Mouse (Mus musculus): ENCODE data around the gene Thegl.
A peak's percentile ranks its signal among the peaks of the same experiment; 100 is the strongest.
"Not testable (repeated sequence)": the region's sequence is repeated elsewhere in the genome, so short reads cannot be mapped to it uniquely, and the experiment has no call there.

Thegl gene

DNA sequence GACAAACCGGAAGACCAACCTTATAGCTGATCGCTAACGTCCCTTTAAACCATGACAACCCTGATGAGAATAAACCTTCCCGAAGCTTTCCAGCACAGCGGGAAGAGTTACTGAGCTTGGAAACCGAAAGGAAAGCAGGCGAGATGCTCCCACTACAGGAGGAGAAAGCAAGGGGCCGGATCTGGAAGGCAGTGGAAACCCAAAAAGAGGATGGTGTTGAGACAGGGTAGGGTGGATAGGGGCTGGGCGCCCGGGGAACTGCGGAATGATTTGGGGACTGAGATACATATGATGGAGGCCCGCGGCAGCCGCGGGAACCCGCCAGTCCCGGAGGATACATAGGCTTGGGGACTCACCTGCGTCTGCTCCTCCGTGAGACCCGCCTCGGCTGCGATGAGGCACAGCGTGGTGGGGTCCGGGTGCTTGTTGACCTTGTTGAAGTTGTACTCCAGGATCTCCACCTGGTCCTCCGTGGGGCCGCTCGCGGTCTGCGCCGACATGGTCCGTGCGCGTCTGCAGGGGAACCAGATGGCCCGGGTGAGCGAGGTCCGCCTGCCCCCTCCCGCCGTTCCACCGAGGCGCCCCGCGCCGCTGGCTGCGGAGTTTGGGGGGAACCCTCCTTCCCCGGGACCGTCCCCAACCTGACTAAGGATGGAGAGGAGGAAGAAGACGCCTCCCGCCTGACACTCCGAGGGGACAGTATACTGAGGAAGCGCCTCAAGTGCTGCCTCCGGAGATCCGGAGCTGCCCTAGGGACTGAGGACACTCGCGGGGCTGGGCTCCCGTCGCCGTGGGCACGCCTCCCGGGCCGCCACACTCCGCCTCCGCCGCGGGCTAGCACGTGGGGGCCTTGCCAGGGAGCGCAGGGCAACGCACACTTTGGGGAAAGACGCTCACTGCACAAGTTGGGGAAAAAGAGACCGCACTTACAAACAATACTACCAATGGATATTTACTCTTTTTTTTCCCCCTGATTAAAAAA is 79.0 kb downstream of the Thegl start:
- peak; percentile 65 for DNase-seq (ENCODE audit: extremely low spot score, low spot score)

DNA sequence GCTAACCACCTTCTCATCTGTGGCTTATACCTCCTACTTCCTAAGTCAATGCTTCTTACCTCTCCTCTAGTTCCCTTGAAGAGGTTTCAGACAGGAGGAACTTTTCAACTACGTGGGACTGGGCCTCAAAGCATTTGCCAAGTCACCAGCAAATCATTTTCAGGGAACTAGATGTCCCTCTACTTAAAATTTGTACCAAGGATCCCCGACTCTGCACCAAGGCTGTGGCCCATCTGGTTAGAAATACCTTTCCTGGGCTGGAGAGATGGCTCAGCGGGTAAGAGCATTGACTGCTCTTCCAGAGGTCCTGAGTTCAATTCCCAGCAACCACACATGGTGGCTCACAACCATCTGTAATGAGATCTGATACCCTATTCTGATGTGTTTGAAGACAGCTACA is 80.4 kb downstream of the Thegl start:
- not testable (repeated sequence) for DNase-seq (ENCODE audit: extremely low spot score, low spot score)

DNA sequence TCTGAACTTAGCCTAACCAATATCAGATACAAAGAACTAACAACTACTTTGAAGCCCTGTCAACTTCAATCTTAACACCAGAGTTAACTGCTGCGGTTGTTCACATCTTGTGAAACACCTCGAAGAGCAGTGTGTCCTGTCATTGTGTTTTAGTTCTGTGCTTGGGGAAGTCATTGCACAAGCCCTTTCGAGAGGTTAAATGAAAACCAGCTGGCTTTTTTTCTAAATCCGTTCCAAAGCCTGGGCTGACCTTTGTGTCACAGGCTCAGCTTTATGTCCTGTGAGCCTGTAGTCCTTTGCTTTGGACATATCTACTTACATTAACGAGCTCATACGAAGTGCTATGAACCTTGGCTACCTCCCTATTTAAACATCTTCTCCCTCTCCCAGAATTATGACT is 81.9 kb downstream of the Thegl start:
- no peak for DNase-seq (ENCODE audit: extremely low spot score, low spot score)

DNA sequence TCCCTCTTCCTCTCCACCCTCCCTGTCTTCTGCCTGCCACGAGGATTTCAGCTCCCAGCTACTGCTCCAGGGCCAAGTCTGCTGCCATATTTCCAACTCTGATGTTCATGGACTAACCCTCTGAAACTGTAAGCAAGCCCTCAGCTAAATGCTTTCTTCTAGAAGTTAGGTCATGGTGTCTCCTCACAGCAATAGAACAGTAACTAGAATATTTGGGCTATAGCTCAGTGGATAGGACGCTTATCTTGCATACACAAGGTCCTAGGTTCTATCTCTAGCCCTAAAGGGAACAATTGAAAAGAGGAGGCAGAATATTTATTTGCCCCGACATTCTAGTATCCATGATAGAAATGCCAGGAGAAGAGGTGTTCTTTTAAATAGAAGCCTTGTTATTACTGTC is 83.1 kb downstream of the Thegl start:
- no peak for DNase-seq (ENCODE audit: extremely low spot score, low spot score)

DNA sequence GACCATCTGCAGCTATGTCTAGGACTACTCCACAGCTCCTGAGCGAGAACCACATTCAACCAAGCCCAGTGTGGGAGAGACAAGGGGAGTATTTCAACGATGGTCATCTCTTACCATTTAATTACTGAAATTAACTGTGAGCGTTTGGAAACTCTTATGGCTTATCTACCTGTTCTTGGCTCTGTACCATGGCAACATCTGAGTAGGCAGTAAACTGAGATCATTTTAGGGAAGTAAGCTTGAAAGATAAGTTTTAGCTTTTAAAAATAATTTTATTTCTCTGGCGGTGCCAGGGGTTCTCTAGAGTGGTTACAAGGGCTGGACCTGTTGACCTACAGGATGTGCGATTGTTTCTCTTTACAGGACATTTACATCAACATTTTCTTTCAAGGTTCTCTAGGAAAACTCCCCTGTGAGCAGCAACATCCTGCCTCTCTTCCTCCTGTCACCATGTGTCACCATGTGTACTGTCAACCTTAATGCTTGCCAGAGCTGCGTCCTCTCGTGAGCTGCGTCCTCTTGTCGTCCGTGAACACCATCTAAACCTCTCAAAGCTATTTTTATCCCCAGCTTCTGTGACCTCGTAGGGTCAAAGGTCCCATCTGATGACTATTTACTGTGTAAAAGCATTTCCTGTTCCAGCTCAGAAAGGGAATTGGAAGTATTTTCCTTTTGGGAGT is 83.6 kb downstream of the Thegl start:
- DNase-seq (ENCODE audit: extremely low spot score, low spot score), result no peak

DNA sequence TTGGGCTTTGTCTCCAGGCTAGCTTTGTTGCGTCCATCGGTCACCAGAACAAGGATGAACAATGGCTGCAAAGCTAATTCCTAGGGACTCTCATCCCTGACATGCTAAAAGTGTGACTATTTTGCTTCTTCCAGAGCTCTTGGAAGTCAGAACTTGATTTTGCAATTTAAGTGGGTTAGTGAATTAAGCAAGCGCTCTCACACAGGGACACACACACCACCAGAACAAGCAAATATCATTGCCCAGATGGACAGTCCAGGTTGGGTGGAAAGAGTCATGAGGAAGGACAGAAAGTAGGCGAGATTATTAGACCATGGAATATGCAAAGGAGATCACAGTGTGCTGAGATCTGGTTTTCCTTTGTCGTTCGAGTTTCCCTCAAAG is 84.2 kb downstream of the Thegl start:
- DNase-seq (ENCODE audit: extremely low spot score, low spot score), result no peak

DNA sequence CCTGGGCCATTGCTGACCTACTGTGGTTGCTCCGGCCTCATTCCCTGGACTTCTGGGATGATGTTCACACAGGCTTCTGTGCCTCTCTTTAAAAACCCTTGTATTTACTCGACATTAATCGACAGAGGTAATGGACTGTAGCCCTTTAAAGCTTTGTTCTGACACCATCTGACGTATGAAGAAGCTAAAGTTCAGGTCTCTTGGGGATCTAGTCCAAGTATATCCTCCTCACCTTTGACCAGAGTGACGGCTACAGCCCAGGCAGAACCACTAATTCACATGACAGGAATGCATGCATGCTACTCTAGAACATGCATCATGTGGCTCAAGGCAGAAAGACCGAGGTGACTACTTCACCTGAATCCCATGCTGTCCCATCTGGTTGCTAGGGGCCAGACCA is 84.9 kb downstream of the Thegl start:
- DNase-seq (ENCODE audit: extremely low spot score, low spot score), result no peak

DNA sequence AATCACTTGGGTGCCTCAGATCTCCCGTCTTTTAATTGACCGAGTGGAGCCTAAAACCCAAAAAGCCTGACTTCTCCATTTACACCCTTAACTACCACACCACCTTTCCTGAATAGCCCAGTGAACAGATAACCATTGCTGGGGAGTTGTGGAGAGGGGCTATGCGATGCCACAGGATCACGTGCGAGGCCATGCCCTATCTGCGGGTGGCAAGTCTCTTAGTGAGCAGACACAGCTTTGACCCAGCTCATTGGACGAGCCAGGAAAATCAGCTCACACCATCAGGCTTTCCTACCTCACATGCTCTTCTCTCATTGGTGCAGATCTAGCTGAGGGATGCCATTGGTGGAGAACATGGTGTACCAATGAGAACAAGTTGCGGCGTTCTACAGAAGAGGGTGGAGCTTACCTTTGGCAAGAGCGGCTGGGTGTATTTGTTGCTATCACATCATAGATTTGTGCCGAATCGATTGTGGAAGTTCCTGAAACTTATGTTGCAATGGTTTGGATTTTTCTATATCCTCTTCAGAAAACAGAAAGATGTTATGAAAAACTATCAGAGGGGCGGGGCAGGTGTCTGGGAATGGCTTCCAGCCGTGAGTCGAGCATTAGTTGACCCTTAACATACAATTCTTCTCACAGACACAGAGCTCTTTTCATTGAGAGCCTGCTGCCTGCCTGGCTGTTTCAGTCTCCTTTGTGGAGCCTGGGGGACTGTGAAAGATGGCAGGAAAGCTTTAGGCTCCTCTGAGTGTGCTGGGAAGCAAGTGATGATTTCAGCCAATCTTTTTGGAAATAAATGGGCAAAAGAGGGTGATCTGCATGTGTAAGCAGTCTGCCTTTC is 86.9 kb downstream of the Thegl start:
- DNase-seq (ENCODE audit: extremely low spot score, low spot score), result no peak

DNA sequence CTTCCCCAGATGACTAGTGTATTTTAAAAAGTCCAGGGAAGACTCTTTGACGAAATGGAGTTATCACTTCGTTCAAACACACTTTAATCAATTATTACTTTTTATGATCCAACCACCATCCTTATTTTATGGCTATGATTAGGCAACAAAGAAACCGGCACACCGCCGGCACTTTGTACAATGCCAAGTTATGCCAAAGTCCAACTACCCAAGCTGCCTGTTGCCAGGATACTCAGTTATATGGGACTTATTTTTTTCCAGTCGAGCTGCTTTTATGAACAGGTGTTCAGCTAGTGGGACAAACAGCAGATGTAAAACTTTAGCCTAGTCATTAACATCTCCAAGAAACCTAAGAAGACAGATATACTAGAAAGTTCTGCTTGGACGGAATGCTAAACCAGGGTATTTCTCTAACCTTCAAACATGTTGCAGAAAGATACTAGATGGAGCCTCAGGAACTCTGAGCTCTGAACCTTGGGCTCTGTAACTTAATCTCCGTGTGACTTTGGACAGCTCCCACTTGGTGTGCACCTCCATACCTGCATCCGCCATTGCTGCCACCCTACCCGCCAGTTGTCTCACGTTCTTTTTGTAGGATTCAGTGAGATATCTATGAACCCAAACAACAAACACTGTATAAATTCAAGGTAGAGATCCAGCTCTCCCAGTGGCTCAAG is 91.5 kb downstream of the Thegl start:
- no peak for DNase-seq (ENCODE audit: extremely low spot score, low spot score)

DNA sequence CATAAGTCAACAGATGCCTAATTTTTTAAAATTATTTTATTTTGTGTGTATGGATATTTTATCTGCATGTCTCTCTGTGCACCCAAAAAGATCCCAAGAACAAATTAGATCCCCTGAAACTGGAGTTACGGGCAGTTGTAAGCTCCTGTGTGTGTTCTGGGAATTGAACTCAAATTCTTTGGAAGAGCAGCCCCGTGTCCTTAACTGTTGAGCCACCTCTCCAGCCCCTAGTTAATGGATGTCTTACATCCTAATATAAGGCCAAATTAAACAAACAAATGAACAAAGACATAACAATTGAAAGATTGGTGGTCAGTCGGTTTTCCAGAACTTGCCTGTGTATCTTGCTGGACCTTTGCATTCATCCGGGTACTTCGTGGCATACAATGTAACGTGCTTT is 93.0 kb downstream of the Thegl start:
- no peak for DNase-seq (ENCODE audit: extremely low spot score, low spot score)

DNA sequence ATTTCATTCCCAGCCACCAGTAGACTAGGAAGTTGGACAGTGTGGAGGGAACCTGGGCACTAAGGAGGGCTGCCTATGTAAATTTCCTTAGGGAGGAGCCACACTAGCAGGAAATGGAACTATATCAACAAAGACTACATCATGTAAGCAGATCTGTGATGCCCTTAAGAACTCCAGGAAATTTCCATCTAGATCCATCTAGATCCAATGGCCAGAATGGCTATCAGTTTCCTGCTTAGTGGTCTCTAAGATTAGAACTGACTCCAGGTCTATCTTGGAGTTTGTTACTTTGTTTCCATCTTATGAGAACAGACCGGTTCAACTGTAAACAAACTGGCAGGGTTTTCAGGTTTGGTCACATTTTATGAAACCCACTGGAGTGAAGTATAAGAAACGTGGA is 94.0 kb downstream of the Thegl start:
- DNase-seq (ENCODE audit: extremely low spot score, low spot score), result no peak
